Mouse (Mus musculus) hindbrain, embryonic 14.5 days (tissue): Measurements from ENCODE around the gene Gm7735. TPM values are rescaled to one million over a fixed set of nuclear protein-coding genes. Genes with fewer than 3 reads are reported as not detected.
"Not testable (repeated sequence)": the region's sequence is repeated elsewhere in the genome, so short reads cannot be mapped to it uniquely, and the experiment has no call there.

Source experiments
- ATAC-seq: fragments of 200-750 bp; cut with Nextera tagmentation; 2 replicates; pipeline ENCODE4 v1.8.0; 2017; ENCODE audit warnings: moderate number of reproducible peaks, mild to moderate bottlenecking, moderate TSS enrichment, moderate library complexity; ENCODE audit not compliant: low FRiP score
- DNase-seq: peaks from one replicate; pipeline ENCODE4 v3.0.0-alpha.2; 2015; ENCODE audit warnings: low spot score
- H3K27ac ChIP-seq: fragments of 300-500 bp; sonication (generic); 2 replicates; pipeline ENCODE4 v1.5.1; 2014; ENCODE audit warnings: mild to moderate bottlenecking, moderate library complexity
- H3K27me3 ChIP-seq: fragments of 300-500 bp; sonication (generic); 2 replicates; pipeline ENCODE4 v1.6.1; 2014; ENCODE audit warnings: mild to moderate bottlenecking, low read length, mixed read lengths; ENCODE audit not compliant: control insufficient read depth, insufficient read depth
- H3K36me3 ChIP-seq: fragments of 300-500 bp; sonication (generic); replicated peaks from 2 replicates; pipeline ENCODE4 v1.6.1; 2014; ENCODE audit not compliant: control insufficient read depth, insufficient read depth
- H3K4me1 ChIP-seq: fragments of 300-500 bp; sonication (generic); replicated peaks from 2 replicates; pipeline ENCODE4 v1.6.1; 2014; ENCODE audit warnings: antibody characterized with exemption, low read length, mixed read lengths; ENCODE audit not compliant: control insufficient read depth, insufficient read depth
- H3K4me2 ChIP-seq: fragments of 300-500 bp; sonication (generic); replicated peaks from 2 replicates; pipeline ENCODE4 v1.6.1; 2014; ENCODE audit warnings: mild to moderate bottlenecking, moderate library complexity
- H3K4me3 ChIP-seq: fragments of 300-500 bp; sonication (generic); replicated peaks from 2 replicates; pipeline ENCODE4 v1.5.1; 2014; ENCODE audit warnings: mild to moderate bottlenecking, low read length
- H3K9ac ChIP-seq: fragments of 300-500 bp; sonication (generic); 2 replicates; pipeline ENCODE4 v1.6.1; 2014
- H3K9me3 ChIP-seq: fragments of 300-500 bp; sonication (generic); 2 replicates; pipeline ENCODE4 v1.6.1; 2016; ENCODE audit warnings: low read length; ENCODE audit not compliant: control insufficient read depth
- WGBS: fragments of 180-500 bp; shearing (Covaris S2); extraction: QIAGEN DNeasy Blood & Tissue Kit; methylation state at CpG from one replicate; pipeline ENCODE4 v1.1.7; 2014; 5-methylcytosine and 5-hydroxymethylcytosine counted together
- polyA plus RNA-seq: library from polyadenylated mRNA; unstranded; fragments of >200 nt; fragmentation: Nextera tagmentation; extraction: Ambion mirVana; gene quantifications from 2 replicates; pipeline ENCODE4 v1.2.1, GENCODE M21; 2014

The Gm7735 gene
- not detected in 2 replicates for polyA plus RNA-seq

GRCm38 (mm10) chr16:89169190-89169589 is at the start of gene Gm7735:
Gm7735 (plus strand) TSS chr16:89169490.
- not testable (repeated sequence) for H3K36me3 ChIP-seq, ATAC-seq, DNase-seq

GRCm38 (mm10) chr16:89140551-89140950 is 28.7 kb upstream of the Gm7735 start, which contains the start of gene Gm6358:
Gm6358 (plus strand) TSS chr16:89140851.
- ATAC-seq (no peak), DNase-seq (no peak)
- H3K36me3 ChIP-seq: no peaks in the 10 kb centered on the region
- no peak within 1 kb of the TSS for H3K4me3 ChIP-seq
- H3K9me3 ChIP-seq: no peaks in the 10 kb centered on the region
- no peaks in the 10 kb centered on the region for H3K4me1 ChIP-seq
- H3K27me3 ChIP-seq: no peaks in the 10 kb centered on the region
- no peak within 1 kb of the TSS for H3K9ac ChIP-seq
- H3K4me2 ChIP-seq: no peak within 1 kb of the TSS
- WGBS: 97% methylated on average over 1 of the region's 1 CpGs
- H3K27ac ChIP-seq: no peak within 1 kb of the TSS

More at GRCm38 (mm10) chr16:89169190-89169589, at the start of gene Gm7735:
- H3K4me3 ChIP-seq, H3K9ac ChIP-seq, H3K27ac ChIP-seq, H3K4me2 ChIP-seq, H3K4me1 ChIP-seq, H3K27me3 ChIP-seq, H3K9me3 ChIP-seq: not testable (repeated sequence)

- no peak for ATAC-seq
- 97% methylated on average over 1 of the region's 1 CpGs for WGBS
These were observed 18.5 kb upstream of the Gm7735 start, which contains the start of gene Gm10061 for GRCm38 (mm10) chr16:89150786-89151185. Gm10061 (plus strand) TSS chr16:89151086.

GRCm38 (mm10) chr16:89157652-89158051 is 11.6 kb upstream of the Gm7735 start, which contains the start of gene Gm9789:
Gm9789 (plus strand) TSS chr16:89157952.
- Histone ChIP-seq H3K27me3 (no peaks in the 10 kb centered on the region), H3K4me3 (no peak within 1 kb of the TSS), H3K9me3 (no peaks in the 10 kb centered on the region), H3K36me3 (no peaks in the 10 kb centered on the region), H3K4me2 (no peak within 1 kb of the TSS), H3K27ac (no peak within 1 kb of the TSS), H3K9ac (no peak within 1 kb of the TSS), H3K4me1 (no peaks in the 10 kb centered on the region)
- no peak for DNase-seq
- WGBS: 92% methylated on average over 4 of the region's 4 CpGs
- ATAC-seq: no peak

More at GRCm38 (mm10) chr16:89150786-89151185, 18.5 kb upstream of the Gm7735 start, which contains the start of gene Gm10061:
- DNase-seq: no peak
- no peak within 1 kb of the TSS for H3K27ac ChIP-seq
- no peak within 1 kb of the TSS for H3K9ac ChIP-seq
- H3K36me3 ChIP-seq: no peaks in the 10 kb centered on the region
- no peak within 1 kb of the TSS for H3K4me3 ChIP-seq
- no peaks in the 10 kb centered on the region for H3K4me1 ChIP-seq
- no peaks in the 10 kb centered on the region for H3K27me3 ChIP-seq
- H3K4me2 ChIP-seq: no peak within 1 kb of the TSS
- no peaks in the 10 kb centered on the region; the same call in 1 of the 2 replicates for H3K9me3 ChIP-seq

- no peaks in the 10 kb centered on the region for H3K9me3 ChIP-seq
- no peak within 1 kb of the TSS for H3K4me3 ChIP-seq
These were observed 5.1 kb downstream of the Gm7735 start, which contains the start of gene 1110057P08Rik for GRCm38 (mm10) chr16:89174435-89174834. 1110057P08Rik (plus strand) TSS chr16:89174735.

GRCm38 (mm10) chr16:89188621-89189020 is 19.3 kb downstream of the Gm7735 start:
- ATAC-seq: no peak
- H3K27me3 ChIP-seq: no peaks in the 10 kb centered on the region
- no peak overlapping the region for H3K4me2 ChIP-seq
- no peaks in the 10 kb centered on the region for H3K36me3 ChIP-seq
- H3K27ac ChIP-seq: no peak overlapping the region
- DNase-seq: no peak
- H3K9me3 ChIP-seq: no peaks in the 10 kb centered on the region
- no peak overlapping the region for H3K9ac ChIP-seq
- H3K4me3 ChIP-seq: no peak overlapping the region
- 89% methylated on average over 4 of the region's 4 CpGs for WGBS
- H3K4me1 ChIP-seq: no peaks in the 10 kb centered on the region

More at GRCm38 (mm10) chr16:89174435-89174834, 5.1 kb downstream of the Gm7735 start, which contains the start of gene 1110057P08Rik:
- no peak within 1 kb of the TSS for H3K9ac ChIP-seq
- H3K27ac ChIP-seq: no peak within 1 kb of the TSS
- no peaks in the 10 kb centered on the region for H3K36me3 ChIP-seq
- no peaks in the 10 kb centered on the region for H3K27me3 ChIP-seq
- DNase-seq (no peak), ATAC-seq (no peak)
- H3K4me1 ChIP-seq: no peaks in the 10 kb centered on the region
- H3K4me2 ChIP-seq: no peak within 1 kb of the TSS
- 85% methylated on average over 2 of the region's 2 CpGs for WGBS

- Histone ChIP-seq H3K4me3 (no peak within 1 kb of the TSS), H3K36me3 (no peaks in the 10 kb centered on the region), H3K9me3 (no peaks in the 10 kb centered on the region), H3K4me2 (no peak within 1 kb of the TSS), H3K9ac (no peak within 1 kb of the TSS), H3K27ac (no peak within 1 kb of the TSS), H3K27me3 (no peaks in the 10 kb centered on the region), H3K4me1 (no peaks in the 10 kb centered on the region)
- ATAC-seq: no peak
- WGBS: 68% methylated on average over 1 of the region's 1 CpGs
- no peak for DNase-seq
These were observed 36.3 kb downstream of the Gm7735 start, which contains the start of gene Krtap20-2 for GRCm38 (mm10) chr16:89205561-89205960. Krtap20-2 (plus strand) TSS chr16:89205861.

Other genes starting within 250 kb of the Gm7735 start
- gene Krtap19-9b, start 237.2 kb upstream of the Gm7735 start, polyA plus RNA-seq: not detected in 2 replicates
- gene Krtap16-3, start 206.6 kb upstream of the Gm7735 start, polyA plus RNA-seq: not detected in 2 replicates
- not detected in 2 replicates for gene Krtap22-2, start 158.7 kb upstream of the Gm7735 start, polyA plus RNA-seq
- not detected in 2 replicates for gene Gm10229, start 154.2 kb upstream of the Gm7735 start, polyA plus RNA-seq
- not detected in 2 replicates for gene Krtap6-1, start 137.8 kb upstream of the Gm7735 start, polyA plus RNA-seq
- gene Gm10228, start 128.0 kb upstream of the Gm7735 start, polyA plus RNA-seq: not detected in 2 replicates
- gene Krtap6-5, start 121.6 kb upstream of the Gm7735 start, polyA plus RNA-seq: not detected in 2 replicates
- not detected in 2 replicates for gene 1110025L11Rik, start 105.5 kb upstream of the Gm7735 start, polyA plus RNA-seq
- gene Krtap6-3, start 85.5 kb upstream of the Gm7735 start, polyA plus RNA-seq: not detected in 2 replicates
- not detected in 2 replicates for gene Gm6358, start 28.6 kb upstream of the Gm7735 start, polyA plus RNA-seq
- gene Gm10061, start 18.4 kb upstream of the Gm7735 start, polyA plus RNA-seq: not detected in 2 replicates
- not detected in 2 replicates for gene Gm9789, start 11.5 kb upstream of the Gm7735 start, polyA plus RNA-seq
- not detected in 2 replicates for gene 1110057P08Rik, start 5.2 kb downstream of the Gm7735 start, polyA plus RNA-seq
- gene Krtap20-2, start 36.4 kb downstream of the Gm7735 start, polyA plus RNA-seq: not detected in 2 replicates
- not detected in 2 replicates for gene Krtap21-1, start 234.4 kb downstream of the Gm7735 start, polyA plus RNA-seq